Mouse (Mus musculus) neural tube, embryonic 10.5 days (tissue): ENCODE results near the gene Foxp1.

Source experiments
- DNase-seq: peaks from one replicate; pipeline ENCODE4 v3.0.0-alpha.2; 2017; ENCODE audit warnings: low spot score; ENCODE audit errors: extremely low spot score

Foxp1 gene

GRCm38 (mm10) chr6:99335174-99335830 lies 187.2 kb downstream of the Foxp1 start:
- DNase-seq: no peak

GRCm38 (mm10) chr6:99334255-99334654 lies 188.3 kb downstream of the Foxp1 start:
- DNase-seq: no peak

GRCm38 (mm10) chr6:99333127-99333526 lies 189.4 kb downstream of the Foxp1 start:
- no peak for DNase-seq

- no peak for DNase-seq
Observed at GRCm38 (mm10) chr6:99330169-99330568, 192.4 kb downstream of the Foxp1 start.

GRCm38 (mm10) chr6:99328634-99329033 lies 193.9 kb downstream of the Foxp1 start:
- DNase-seq: no peak

GRCm38 (mm10) chr6:99328146-99328545 lies 194.4 kb downstream of the Foxp1 start:
- DNase-seq: no peak

GRCm38 (mm10) chr6:99327721-99328120 lies 194.8 kb downstream of the Foxp1 start:
- DNase-seq: no peak

GRCm38 (mm10) chr6:99325881-99326280 lies 196.6 kb downstream of the Foxp1 start:
- DNase-seq: no peak

- DNase-seq: no peak
Observed at GRCm38 (mm10) chr6:99325461-99325860, 197.1 kb downstream of the Foxp1 start.

GRCm38 (mm10) chr6:99322132-99322904 lies 200.2 kb downstream of the Foxp1 start:
- DNase-seq: no peak

GRCm38 (mm10) chr6:99320444-99320843 lies 202.1 kb downstream of the Foxp1 start:
- DNase-seq: no peak

- DNase-seq: no peak
Observed at GRCm38 (mm10) chr6:99319415-99320405, 202.8 kb downstream of the Foxp1 start.

GRCm38 (mm10) chr6:99314746-99315145 lies 207.8 kb downstream of the Foxp1 start:
- DNase-seq: no peak

- DNase-seq: no peak
Observed at GRCm38 (mm10) chr6:99310529-99310928, 212.0 kb downstream of the Foxp1 start.

GRCm38 (mm10) chr6:99310171-99310500 lies 212.4 kb downstream of the Foxp1 start:
- DNase-seq: no peak

GRCm38 (mm10) chr6:99309466-99310170 lies 212.9 kb downstream of the Foxp1 start:
- DNase-seq: no peak

GRCm38 (mm10) chr6:99305751-99306150 lies 216.8 kb downstream of the Foxp1 start:
- DNase-seq: no peak

GRCm38 (mm10) chr6:99305236-99305635 lies 217.3 kb downstream of the Foxp1 start:
- no peak for DNase-seq

- no peak for DNase-seq
Observed at GRCm38 (mm10) chr6:99302662-99303435, 219.7 kb downstream of the Foxp1 start.

GRCm38 (mm10) chr6:99301923-99302322 lies 220.6 kb downstream of the Foxp1 start:
- DNase-seq: no peak
